Comparison of ENCODE assay signal across 11 mouse cellular contexts in the genomic region with DNA sequence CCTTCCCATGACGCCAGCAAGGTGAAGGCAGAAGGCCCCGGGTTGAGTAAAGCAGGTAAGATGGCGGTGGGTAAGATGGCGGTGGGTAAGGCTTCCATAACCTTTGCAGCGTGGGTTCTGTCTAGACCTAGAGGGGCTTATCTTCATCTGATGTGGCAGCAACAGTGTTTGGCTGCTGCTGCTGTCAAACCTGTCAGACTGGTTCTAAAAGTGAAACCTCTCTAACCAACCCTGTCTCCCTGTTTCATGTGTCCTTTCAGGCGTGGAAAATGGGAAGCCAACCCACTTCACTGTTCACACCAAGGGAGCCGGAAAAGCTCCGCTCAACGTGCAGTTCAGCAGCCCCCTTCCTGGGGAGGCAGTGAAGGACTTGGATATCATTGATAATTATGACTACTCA.
DNase-seq lines count a peak whose midpoint lies in the region; ATAC-seq lines count a peak whose summit lies in the region.
"Had no signal": no experiment of that assay in that cellular context is flagged by ENCODE, and none has a peak within 500 bp of the region (broad histone marks: within the 10 kb centered on the region; RNA-seq: fewer than 3 reads in every experiment).

No protein-coding gene starts in this region.

- H3K4me3 ChIP-seq in embryonic facial prominence, embryonic 14.5 days (ENCODE audit: low read depth, low read length), result no peak overlapping the region
- no peak overlapping the region for H3K4me3 ChIP-seq in limb, embryonic 10.5 days

- H3K36me3 ChIP-seq in embryonic facial prominence, embryonic 14.5 days (ENCODE audit: control insufficient read depth, insufficient read depth, low read length), result peaks cover 74% of the 10 kb centered on the region
- H3K36me3 ChIP-seq in limb, embryonic 10.5 days, result peaks cover 83% of the 10 kb centered on the region

- H3K27me3 ChIP-seq in embryonic facial prominence, embryonic 14.5 days (replicated peaks; ENCODE audit: control insufficient read depth, insufficient read depth, low read length), result no peaks in the 10 kb centered on the region
- H3K27me3 ChIP-seq in limb, embryonic 10.5 days (ENCODE audit: low read depth, poor library complexity, severe bottlenecking), result no peaks in the 10 kb centered on the region

- H3K9ac ChIP-seq in embryonic facial prominence, embryonic 14.5 days (ENCODE audit: low read depth, low read length), result no peak overlapping the region

- no peak overlapping the region for H3K4me2 ChIP-seq in embryonic facial prominence, embryonic 14.5 days (ENCODE audit: low read depth, low read length)

- H3K9me3 ChIP-seq in embryonic facial prominence, embryonic 14.5 days (ENCODE audit: control insufficient read depth, low read length), result no peaks in the 10 kb centered on the region
- no peaks in the 10 kb centered on the region for H3K9me3 ChIP-seq in limb, embryonic 10.5 days (replicated peaks)

- intact Hi-C loops in left cerebral cortex, postnatal 36 days (cut with DNase I), result no loop called here

- 74% methylated on average over 9 of the region's 9 CpGs for WGBS in embryonic facial prominence, embryonic 14.5 days
- 88% methylated on average over 9 of the region's 9 CpGs for WGBS in limb, embryonic 10.5 days

- H3K4me1 ChIP-seq in embryonic facial prominence, embryonic 14.5 days (ENCODE audit: control insufficient read depth, insufficient read depth, low read length), result peaks cover 23% of the 10 kb centered on the region
- H3K4me1 ChIP-seq in limb, embryonic 10.5 days, result peaks cover 43% of the 10 kb centered on the region

- DNase-seq in embryonic facial prominence, embryonic 14.5 days (ENCODE audit: low spot score), result peak; percentile 75
- peak; percentile 67 for DNase-seq in kidney, adult 11 months
- no peak for DNase-seq in limb, embryonic 10.5 days (ENCODE audit: low spot score)
- DNase-seq in lung, postnatal 25 days (ENCODE audit: low spot score), result peak; percentile 76
- DNase-seq in left cerebral cortex, postnatal 36 days (ENCODE audit: low spot score in 2 of 2), result no peak
- DNase-seq in frontal cortex, postnatal 10 days (ENCODE audit: low spot score in 2 of 2), result no peak
- DNase-seq in liver, result no peak
- DNase-seq: layer of hippocampus, postnatal 36 days had no signal

- peak; percentile 84 for ATAC-seq in embryonic facial prominence, embryonic 14.5 days (ENCODE audit: low read depth)
- ATAC-seq in CD4-positive, CD25-positive, alpha-beta regulatory T cell, adult 4 months, result no peak
- ATAC-seq: activated CD4-positive, CD25-positive, alpha-beta regulatory T cell, adult 4 months had no signal

- peak overlapping the region; percentile 55; the same call in 1 of the 2 replicates for H3K27ac ChIP-seq in embryonic facial prominence, embryonic 14.5 days (replicated peaks; ENCODE audit: low read depth, low read length)
- peak overlapping the region; percentile 88 for H3K27ac ChIP-seq in limb, embryonic 10.5 days
- H3K27ac ChIP-seq: macrophage had no signal

Comparison
In these comparisons a context has a peak if more than half of its experiments do, and no peak if none do; other contexts are left out.
1. DNase-seq: peak in embryonic facial prominence, embryonic 14.5 days (single experiment), kidney, adult 11 months (single experiment) and lung, postnatal 25 days (single experiment); none in limb, embryonic 10.5 days (single experiment), left cerebral cortex, postnatal 36 days (0 of 2), frontal cortex, postnatal 10 days (0 of 2) and liver (single experiment).